Mouse (Mus musculus) stomach, postnatal 0 days (tissue): Measurements from ENCODE around the gene Zfp653.

Source experiments
- CTCF ChIP-seq: IDR thresholded peaks from 2 replicates; pipeline ENCODE4 v1.5.1; 2016; ENCODE audit warnings: antibody characterized with exemption, low read depth, mild to moderate bottlenecking, moderate library complexity
- EP300 ChIP-seq: optimal IDR thresholded peaks from 2 replicates; pipeline ENCODE3; 2016; ENCODE audit warnings: antibody characterized with exemption

DNA sequence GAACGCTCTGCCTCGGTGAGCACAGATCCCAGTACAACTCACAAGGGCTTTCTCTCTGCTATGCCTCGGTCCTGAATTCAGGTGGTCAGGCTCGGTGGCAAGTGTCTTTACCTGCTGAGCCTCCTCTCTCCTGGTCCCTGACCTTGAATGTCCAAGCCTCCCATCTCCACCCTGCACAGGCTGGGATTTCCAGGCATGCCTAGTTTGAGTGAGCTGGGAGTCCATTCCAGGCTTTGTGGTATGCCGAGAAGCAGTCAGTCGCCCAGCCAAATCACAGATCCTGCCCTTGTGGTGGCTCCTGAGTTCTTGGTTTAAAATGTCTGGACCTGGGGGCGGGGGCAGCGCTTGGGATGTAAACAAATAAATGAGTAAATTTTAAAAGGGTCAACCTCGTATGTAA is 23.8 kb downstream of the Zfp653 start:
- no peak for TF ChIP-seq CTCF
- no peak for TF ChIP-seq EP300
